Mouse (Mus musculus) myocyte (in vitro differentiated cells): Measurements from ENCODE around the gene Gpr65. TPM values are rescaled to one million over a fixed set of nuclear protein-coding genes. Genes with fewer than 3 reads are reported as not detected.
A peak's percentile ranks its signal among the peaks of the same experiment; 100 is the strongest.

Source experiments
- H3K27me3 ChIP-seq: one replicate; pipeline ENCODE4 v1.6.1; 2011; ENCODE audit not compliant: control insufficient read depth, insufficient read depth, insufficient read length
- H3K36me3 ChIP-seq: one replicate; pipeline ENCODE4 v1.6.1; 2011; ENCODE audit not compliant: control insufficient read depth, insufficient read depth
- H3K4me2 ChIP-seq: one replicate; pipeline ENCODE4 v1.6.1; 2011; ENCODE audit warnings: low read depth, control low read depth
- H3K4me3 ChIP-seq: one replicate; pipeline ENCODE4 v1.5.1; 2011; ENCODE audit warnings: mild to moderate bottlenecking, control low read depth, moderate library complexity
- H3K79me2 ChIP-seq: one replicate; pipeline ENCODE4 v1.6.1; 2011; ENCODE audit not compliant: control insufficient read depth, insufficient read depth
- H3ac ChIP-seq: one replicate; pipeline ENCODE4 v1.6.1; 2011; ENCODE audit not compliant: control insufficient read depth, insufficient read length
- CEBPB ChIP-seq: IDR thresholded peaks from 2 replicates; pipeline ENCODE4 v1.6.1; 2011; ENCODE audit warnings: mild to moderate bottlenecking, moderate library complexity; ENCODE audit not compliant: poor library complexity, insufficient read depth, severe bottlenecking
- E2F4 ChIP-seq: IDR thresholded peaks from one replicate; pipeline ENCODE4 v1.6.1; 2011; ENCODE audit warnings: mild to moderate bottlenecking, control low read depth, moderate library complexity; ENCODE audit not compliant: insufficient read depth
- MAX ChIP-seq: IDR thresholded peaks from one replicate; pipeline ENCODE4 v1.6.1; 2011; ENCODE audit warnings: low read depth, mild to moderate bottlenecking, control low read depth
- MYOD1 ChIP-seq, 3 experiments: IDR thresholded peaks; one replicate each; pipeline ENCODE4 v1.6.1; 2011; ENCODE audit warnings: control low read depth in 2 of 3, low read depth in 2 of 3, mild to moderate bottlenecking in 2 of 3, moderate library complexity in 1 of 3; ENCODE audit not compliant: insufficient read length in 2 of 3, control insufficient read depth in 1 of 3
- MYOG ChIP-seq, 3 experiments: IDR thresholded peaks; one replicate each; pipeline ENCODE4 v1.6.1; 2011; ENCODE audit warnings: control low read depth in 2 of 3, low read depth in 2 of 3, mild to moderate bottlenecking in 2 of 3; ENCODE audit not compliant: insufficient read length in 2 of 3, control insufficient read depth in 1 of 3, insufficient read depth in 1 of 3
- POLR2A ChIP-seq: IDR thresholded peaks from one replicate; pipeline ENCODE4 v1.6.1; 2011; ENCODE audit warnings: low read depth, mild to moderate bottlenecking, control low read depth, moderate library complexity; ENCODE audit not compliant: insufficient read length
- POLR2AphosphoS2 ChIP-seq: IDR thresholded peaks from one replicate; pipeline ENCODE4 v1.6.1; 2011; ENCODE audit warnings: low read depth, control low read depth; ENCODE audit not compliant: insufficient read length
- REST ChIP-seq: IDR thresholded peaks from one replicate; pipeline ENCODE4 v1.6.1; 2011; ENCODE audit warnings: mild to moderate bottlenecking, control low read depth, moderate library complexity; ENCODE audit not compliant: insufficient read depth, insufficient read length
- SRF ChIP-seq: IDR thresholded peaks from one replicate; pipeline ENCODE4 v1.6.1; 2011; ENCODE audit warnings: low read depth; ENCODE audit not compliant: control insufficient read depth, insufficient read length
- TCF12 ChIP-seq: IDR thresholded peaks from one replicate; pipeline ENCODE4 v1.6.1; 2011; ENCODE audit warnings: mild to moderate bottlenecking, control low read depth; ENCODE audit not compliant: poor library complexity, insufficient read depth, severe bottlenecking
- TCF3 ChIP-seq: IDR thresholded peaks from one replicate; pipeline ENCODE4 v1.6.1; 2011; ENCODE audit warnings: low read depth, control low read depth; ENCODE audit not compliant: insufficient read length
- USF1 ChIP-seq: IDR thresholded peaks from one replicate; pipeline ENCODE4 v1.6.1; 2011; ENCODE audit warnings: low read depth, mild to moderate bottlenecking, control low read depth, moderate library complexity
- polyA plus RNA-seq: library from polyadenylated mRNA; unstranded; fragments of >200 nt; fragmentation: generic; extraction: Trizol; gene quantifications from one replicate; pipeline ENCODE4 v1.2.1, GENCODE M21; 2012; ENCODE audit warnings: missing spikeins

Gene Gpr65
- polyA plus RNA-seq, 1 experiment: not detected

DNA sequence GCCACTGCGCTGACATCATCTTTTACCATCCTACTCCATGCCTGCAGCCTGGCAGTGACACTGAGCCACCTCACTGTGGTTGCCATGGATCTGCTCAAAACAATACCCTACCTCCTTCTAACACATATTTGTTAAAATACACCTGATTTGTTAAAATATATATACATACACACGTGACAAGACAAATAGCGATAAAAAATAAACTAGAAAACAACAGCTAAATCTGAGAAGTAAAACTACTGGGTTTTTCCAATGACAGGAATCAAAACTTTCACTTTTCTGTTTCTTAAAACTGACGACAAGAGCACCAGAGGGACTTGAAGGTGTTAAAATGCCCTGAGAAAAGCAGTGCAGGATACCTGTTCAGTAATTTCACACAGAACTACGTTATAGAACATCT is 23.6 kb upstream of the Gpr65 start:
- Histone ChIP-seq H3K4me3 (no peak overlapping the region), H3K4me2 (no peak overlapping the region), H3K79me2 (no peaks in the 10 kb centered on the region), H3ac (no peak overlapping the region), H3K27me3 (no peaks in the 10 kb centered on the region), H3K36me3 (peaks cover 4% of the 10 kb centered on the region)
- TF ChIP-seq E2F4 (no peak), MYOG (IDR thresholded peaks at IDR 0.05; ENCODE audit: control insufficient read depth in 1 of 3, insufficient read depth in 1 of 3, insufficient read length in 2 of 3, low read depth in 2 of 3) (no peak), REST (no peak), POLR2AphosphoS2 (no peak), TCF12 (no peak), CEBPB (no peak), SRF (no peak), MAX (no peak), TCF3 (no peak), POLR2A (no peak), USF1 (no peak), MYOD1 (IDR thresholded peaks at IDR 0.05; ENCODE audit: control insufficient read depth in 1 of 3, insufficient read length in 2 of 3, low read depth in 2 of 3) (no peak)

DNA sequence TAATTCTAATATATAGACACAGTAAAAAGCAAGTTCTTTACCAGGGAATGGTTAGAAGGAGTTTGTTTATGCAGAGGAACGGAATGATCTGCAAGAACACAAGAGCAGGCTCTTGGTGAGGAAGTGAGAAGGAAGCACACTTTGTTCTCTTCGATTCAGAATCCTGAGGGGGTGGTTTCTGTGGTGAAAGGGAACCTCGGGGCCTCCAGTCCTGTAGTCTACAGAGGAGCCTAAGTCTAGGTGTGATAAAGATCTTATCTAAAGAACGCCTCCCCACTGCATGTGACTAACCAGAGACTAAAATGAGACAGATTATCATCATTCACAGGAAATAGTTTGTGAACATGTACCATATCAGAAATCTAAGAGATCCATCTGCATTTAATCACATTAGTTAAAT is 21.6 kb upstream of the Gpr65 start:
- TF ChIP-seq TCF12: no peak
- no peak for TF ChIP-seq TCF3
- no peak for TF ChIP-seq MAX

DNA sequence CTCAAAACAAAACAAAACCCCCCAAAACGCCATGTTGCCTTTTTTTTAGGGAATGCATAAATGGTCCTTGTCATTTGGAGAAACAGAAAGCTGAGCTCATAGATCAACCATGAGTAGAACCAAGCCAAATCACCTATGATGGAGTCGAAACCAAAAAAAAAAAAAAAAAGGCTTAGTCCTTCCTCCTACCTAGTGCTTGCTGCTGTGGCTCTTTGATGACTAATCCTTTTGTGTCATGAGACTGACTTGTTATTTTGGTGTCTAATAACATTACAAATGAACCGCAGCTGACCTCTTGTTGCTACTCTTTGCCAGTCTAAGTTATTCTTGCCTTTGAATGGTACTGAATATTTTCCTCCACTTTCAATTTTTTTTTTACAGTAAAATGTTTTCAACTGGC is 18.8 kb upstream of the Gpr65 start:
- Histone ChIP-seq H3K27me3 (no peaks in the 10 kb centered on the region), H3K4me3 (no peak overlapping the region), H3K4me2 (peak overlapping the region; percentile 78), H3ac (no peak overlapping the region), H3K79me2 (no peaks in the 10 kb centered on the region), H3K36me3 (no peaks in the 10 kb centered on the region)
- peak; percentile 64 for TF ChIP-seq USF1
- no peak for TF ChIP-seq REST

More for the DNA sequence above, 21.6 kb upstream of the Gpr65 start:
- Histone ChIP-seq H3K4me3 (no peak overlapping the region), H3K79me2 (no peaks in the 10 kb centered on the region), H3K36me3 (no peaks in the 10 kb centered on the region), H3K27me3 (no peaks in the 10 kb centered on the region), H3K4me2 (no peak overlapping the region), H3ac (no peak overlapping the region)

DNA sequence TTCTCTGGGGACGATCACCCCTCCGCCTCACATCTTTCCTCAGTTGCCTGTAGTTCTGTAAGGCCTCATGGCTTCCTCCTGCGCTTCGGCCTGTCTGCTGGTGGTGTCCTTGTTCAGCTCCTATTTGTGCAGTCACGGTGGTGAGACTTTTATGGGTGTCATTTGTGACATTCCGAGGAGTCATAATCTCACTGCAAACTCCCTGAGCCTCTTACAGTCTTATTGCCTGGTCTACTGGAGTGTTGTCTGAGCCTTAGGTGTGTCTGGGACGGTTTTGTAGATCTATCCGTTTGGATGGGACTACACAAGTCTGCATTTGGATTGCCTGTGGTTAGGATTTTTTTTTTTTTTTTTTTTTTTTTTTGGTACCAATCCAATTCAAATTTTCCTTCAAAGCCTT is 18.1 kb upstream of the Gpr65 start:
- H3K27me3 ChIP-seq: no peaks in the 10 kb centered on the region
- H3ac ChIP-seq: no peak overlapping the region
- TF ChIP-seq POLR2AphosphoS2: no peak
- H3K36me3 ChIP-seq: no peaks in the 10 kb centered on the region
- H3K4me2 ChIP-seq: peak overlapping the region; percentile 78
- no peaks in the 10 kb centered on the region for H3K79me2 ChIP-seq
- no peak overlapping the region for H3K4me3 ChIP-seq

DNA sequence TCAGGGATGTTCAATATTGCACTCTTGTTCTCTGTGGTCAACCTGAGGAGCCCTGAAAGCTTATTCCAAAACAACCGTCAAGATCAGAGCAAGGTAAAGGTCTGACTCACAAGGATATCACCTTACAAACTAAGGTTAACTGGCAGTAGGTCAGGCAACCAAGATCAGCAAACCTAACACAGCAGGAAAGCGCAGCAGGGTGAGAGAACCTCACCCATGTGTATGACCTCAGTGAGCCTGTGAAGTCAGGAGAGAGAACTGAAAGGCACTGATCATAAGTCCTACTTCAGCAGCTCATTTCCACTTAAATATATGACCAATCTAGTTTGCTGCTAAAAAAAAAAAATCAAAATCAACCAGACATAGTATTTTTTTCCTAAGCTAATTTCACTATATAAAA is 16.0 kb upstream of the Gpr65 start:
- Histone ChIP-seq H3K4me3 (no peak overlapping the region), H3K79me2 (no peaks in the 10 kb centered on the region), H3ac (no peak overlapping the region), H3K4me2 (no peak overlapping the region), H3K27me3 (no peaks in the 10 kb centered on the region), H3K36me3 (no peaks in the 10 kb centered on the region)
- TF ChIP-seq TCF3: no peak
- no peak for TF ChIP-seq MAX
- TF ChIP-seq SRF: no peak
- no peak for TF ChIP-seq POLR2AphosphoS2

DNA sequence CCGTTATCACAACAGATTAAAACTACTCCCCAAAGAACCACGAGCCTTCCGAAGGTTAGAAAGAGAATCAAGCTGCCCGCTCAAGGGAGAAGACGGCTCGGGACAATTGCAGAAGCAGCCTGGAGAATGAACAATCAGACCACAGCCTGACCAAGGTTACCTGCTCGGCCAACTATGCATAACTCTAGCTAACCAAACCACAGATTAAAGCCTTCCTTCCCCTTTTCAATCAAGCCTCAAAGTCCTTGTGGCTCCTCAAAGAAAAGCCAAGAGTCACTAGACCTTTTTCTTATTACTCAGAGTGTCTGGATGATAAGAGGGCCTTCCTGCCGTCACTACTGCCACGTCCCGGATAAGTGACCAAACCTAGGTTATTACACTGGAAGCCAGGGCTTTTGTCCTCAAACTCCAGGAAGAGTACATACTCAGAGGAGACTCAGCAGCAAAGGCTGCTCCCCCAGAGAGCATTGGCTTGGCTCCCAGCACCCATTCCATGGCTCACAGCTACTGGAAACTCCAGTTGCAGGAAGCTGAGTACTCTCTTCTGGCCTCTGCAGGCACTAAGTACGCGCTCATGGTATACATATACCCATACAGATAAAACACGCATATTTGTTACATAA is 13.0 kb upstream of the Gpr65 start:
- Histone ChIP-seq H3K27me3 (no peaks in the 10 kb centered on the region), H3K4me3 (no peak overlapping the region), H3ac (no peak overlapping the region), H3K79me2 (no peaks in the 10 kb centered on the region), H3K36me3 (no peaks in the 10 kb centered on the region), H3K4me2 (no peak overlapping the region)
- TF ChIP-seq TCF3 (no peak), TCF12 (no peak), E2F4 (no peak), SRF (no peak), POLR2A (no peak), USF1 (no peak), CEBPB (no peak), MAX (no peak), POLR2AphosphoS2 (no peak), MYOD1 (IDR thresholded peaks at IDR 0.05; ENCODE audit: control insufficient read depth in 1 of 3, insufficient read length in 2 of 3, low read depth in 2 of 3) (no peak), MYOG (IDR thresholded peaks at IDR 0.05; ENCODE audit: control insufficient read depth in 1 of 3, insufficient read depth in 1 of 3, insufficient read length in 2 of 3, low read depth in 2 of 3) (no peak), REST (no peak)
